Mouse (Mus musculus) thymus, postnatal 10 days (tissue): Measurements from ENCODE around the gene Cacybp.

Source experiments
- DNase-seq, 2 experiments: peaks; one replicate each; pipeline ENCODE4 v3.0.0; 2021; ENCODE audit warnings: low spot score in 2 of 2

Cacybp gene

GRCm38 (mm10) chr1:160212703-160213669, at the start of gene Cacybp:
Gene Cacybp (minus strand): TSS chr1:160212875.
- peak; percentile 100 for DNase-seq

GRCm38 (mm10) chr1:160262415-160262814, 49.7 kb upstream of the Cacybp start:
- no peak for DNase-seq

GRCm38 (mm10) chr1:160261849-160262248, 49.2 kb upstream of the Cacybp start:
- DNase-seq: no peak

GRCm38 (mm10) chr1:160260605-160261004, 47.9 kb upstream of the Cacybp start:
- no peak for DNase-seq

GRCm38 (mm10) chr1:160259884-160260283, 47.2 kb upstream of the Cacybp start:
- no peak for DNase-seq

GRCm38 (mm10) chr1:160253108-160253507, 40.4 kb upstream of the Cacybp start:
- no peak for DNase-seq

- DNase-seq: no peak
Measured at GRCm38 (mm10) chr1:160251388-160252007, 38.8 kb upstream of the Cacybp start.

- DNase-seq: no peak
Measured at GRCm38 (mm10) chr1:160250782-160251181, 38.1 kb upstream of the Cacybp start.

DNA sequence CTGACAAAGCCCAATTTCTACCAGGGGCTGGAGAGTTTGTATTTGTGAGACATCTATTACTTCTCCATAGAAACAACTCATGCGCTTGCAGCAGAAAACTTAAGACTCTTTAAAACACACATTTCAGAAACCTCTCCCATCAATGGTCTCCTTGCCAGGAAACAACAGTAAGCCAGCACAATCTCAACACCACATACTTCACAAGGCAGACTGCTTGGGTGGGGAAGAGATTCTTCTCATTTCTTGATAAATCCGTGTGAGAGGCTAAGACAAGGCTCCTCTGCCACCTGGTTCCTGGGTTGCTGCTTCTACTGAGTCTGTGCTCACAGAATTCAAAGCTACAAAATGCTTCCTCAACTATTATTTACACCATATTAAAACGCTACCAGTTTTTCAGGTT, 37.1 kb upstream of the Cacybp start:
- DNase-seq: no peak

- DNase-seq: peak; percentile 44 to 54
Measured at GRCm38 (mm10) chr1:160247473-160247872, 34.8 kb upstream of the Cacybp start.

DNA sequence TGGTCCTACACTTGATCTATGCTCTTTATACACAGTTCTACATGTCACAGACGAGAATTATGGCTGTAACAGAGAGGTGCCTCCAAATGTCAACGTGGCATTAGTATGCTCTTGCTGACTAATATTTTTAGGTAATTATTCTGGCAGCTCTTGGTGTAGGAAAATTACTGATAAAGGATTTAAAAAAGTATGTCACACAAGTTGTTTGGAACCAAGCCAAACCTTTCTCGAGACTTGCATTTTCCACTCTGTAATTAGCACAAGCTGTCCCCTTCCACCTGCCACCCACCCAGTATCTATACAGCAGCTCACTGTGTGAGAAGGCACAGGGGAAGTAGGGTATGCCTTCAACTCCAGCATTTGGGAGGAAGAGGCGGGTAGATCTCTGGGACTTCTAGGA, 34.2 kb upstream of the Cacybp start:
- DNase-seq: no peak

DNA sequence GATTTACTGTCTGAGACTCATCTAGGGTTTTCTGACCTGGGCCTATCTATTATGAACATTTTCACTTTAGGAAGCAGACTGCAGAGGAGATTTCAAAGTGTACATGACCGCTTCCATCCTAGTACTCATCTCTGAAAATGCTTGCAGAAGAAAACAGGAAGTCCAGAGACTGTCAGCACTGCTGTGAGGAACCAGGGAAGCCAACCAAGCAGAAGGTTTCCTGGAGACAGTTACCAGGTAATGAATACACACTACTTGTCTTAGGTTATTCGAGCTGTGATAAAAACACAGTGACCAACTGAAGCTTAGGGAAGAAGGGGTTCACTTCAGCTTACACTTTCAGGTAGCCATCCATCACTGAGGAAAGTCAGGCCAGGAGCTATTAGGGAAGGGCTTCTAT, 33.3 kb upstream of the Cacybp start:
- no peak for DNase-seq

- DNase-seq: no peak
Measured at GRCm38 (mm10) chr1:160244689-160245088, 32.0 kb upstream of the Cacybp start.

GRCm38 (mm10) chr1:160240091-160240490, 27.4 kb upstream of the Cacybp start:
- DNase-seq: no peak

DNA sequence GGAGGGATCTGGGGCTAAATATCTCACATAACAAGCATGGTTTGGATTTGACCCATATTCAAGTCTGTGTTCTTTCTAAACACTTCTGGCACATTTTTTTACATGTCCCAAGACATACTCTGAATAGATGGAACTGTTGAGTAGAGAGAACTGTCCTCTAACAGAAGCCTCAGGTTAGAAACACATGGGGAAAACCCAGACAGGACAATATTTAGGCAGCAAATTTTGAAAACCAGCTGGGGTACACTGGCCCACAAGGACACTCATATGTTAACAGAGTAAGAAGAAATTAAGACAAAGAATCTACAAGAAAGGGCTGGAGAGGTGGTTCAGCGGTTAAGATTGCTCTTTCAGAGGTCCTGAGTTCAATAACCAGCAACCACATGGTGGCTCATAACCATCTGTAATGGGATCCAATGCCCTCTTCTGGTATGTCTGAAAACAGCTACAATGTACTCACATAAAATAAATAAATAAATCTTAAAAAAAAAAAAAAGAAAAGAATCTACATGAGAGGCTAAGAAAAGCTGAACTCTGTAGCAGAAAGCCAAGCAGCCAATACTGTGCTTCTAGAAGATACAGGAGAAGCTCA, 26.3 kb upstream of the Cacybp start:
- DNase-seq: no peak

GRCm38 (mm10) chr1:160237981-160238380, 25.3 kb upstream of the Cacybp start:
- DNase-seq: no peak

DNA sequence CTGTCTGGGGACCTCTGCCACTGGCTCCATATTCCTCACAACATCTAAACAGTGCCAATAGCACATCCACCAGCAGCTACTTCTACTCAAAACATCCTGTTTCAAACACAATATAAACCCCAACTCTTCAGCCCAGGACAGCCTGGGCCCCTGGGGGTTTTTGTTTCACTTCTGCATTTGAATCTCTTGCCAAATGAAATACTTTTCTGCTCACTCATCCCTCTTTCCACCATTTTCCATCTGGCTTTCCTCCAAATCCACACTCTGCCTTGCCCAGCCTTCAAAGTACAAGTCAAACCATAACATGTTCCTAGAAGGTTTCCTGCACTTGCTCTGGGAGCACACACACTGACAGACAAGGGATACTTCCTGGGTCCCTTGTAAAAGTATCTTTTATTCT, 21.2 kb upstream of the Cacybp start:
- DNase-seq: no peak

GRCm38 (mm10) chr1:160232113-160232512, 19.4 kb upstream of the Cacybp start:
- no peak for DNase-seq

DNA sequence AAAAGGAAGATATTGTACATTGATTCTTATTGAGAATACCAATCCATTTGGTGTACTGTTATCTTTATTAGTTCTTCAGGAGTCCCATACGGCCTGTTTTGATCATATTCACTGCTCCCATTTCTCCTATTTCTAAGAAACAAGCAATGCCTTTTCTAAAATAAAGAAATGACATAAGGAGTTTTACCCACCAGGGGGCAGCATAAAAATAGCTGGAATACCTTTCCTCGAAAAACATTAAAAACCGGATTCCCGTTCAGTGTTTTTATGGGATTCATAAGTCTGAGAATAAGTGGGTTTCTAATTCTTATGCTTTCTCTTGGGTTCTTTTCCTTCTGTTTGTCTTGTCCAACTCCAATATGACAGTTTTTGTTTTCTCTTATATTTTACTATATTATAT, 18.3 kb upstream of the Cacybp start:
- DNase-seq: peak in 1 of 2 experiments; percentile 41

GRCm38 (mm10) chr1:160227850-160228249, 15.2 kb upstream of the Cacybp start:
- no peak for DNase-seq

DNA sequence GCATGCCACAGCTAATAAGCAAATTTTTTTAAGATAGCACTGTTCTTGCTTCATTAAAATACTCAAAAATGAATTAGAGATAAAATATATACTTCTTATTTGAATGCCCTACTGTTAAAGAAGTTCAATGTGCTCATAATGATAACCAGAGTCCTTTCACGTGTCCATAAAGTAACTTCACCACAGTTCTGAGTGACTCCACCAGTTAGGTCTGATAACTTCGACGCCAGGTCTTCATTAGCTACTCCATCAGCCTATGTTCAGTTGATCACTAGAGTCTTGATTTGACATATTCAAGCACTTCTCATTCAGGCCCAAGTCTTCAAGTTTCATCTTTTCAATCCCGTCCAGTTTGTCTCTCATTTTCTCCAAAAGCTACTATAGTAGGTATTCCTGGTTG, 14.5 kb upstream of the Cacybp start:
- no peak for DNase-seq

DNA sequence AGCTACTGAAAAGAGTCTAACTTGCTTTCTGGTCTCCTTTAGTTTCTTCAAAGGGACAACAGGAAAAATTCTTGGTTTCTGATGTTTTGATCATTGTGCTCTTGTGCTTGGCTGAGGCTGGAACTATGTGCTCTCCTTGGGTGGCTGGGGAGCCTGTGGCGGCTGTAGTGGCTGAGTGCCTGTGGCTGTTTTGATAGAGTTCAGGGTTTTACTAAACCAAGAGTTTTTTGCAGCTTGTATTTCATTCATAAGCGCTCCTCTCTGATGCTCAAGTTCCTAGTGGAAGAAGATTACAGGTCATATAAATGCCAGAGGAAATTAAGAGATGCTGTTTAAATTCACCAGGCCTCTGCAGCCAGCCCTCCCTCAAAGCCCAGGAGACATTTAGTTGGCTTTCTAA, 11.4 kb upstream of the Cacybp start:
- DNase-seq: no peak

DNA sequence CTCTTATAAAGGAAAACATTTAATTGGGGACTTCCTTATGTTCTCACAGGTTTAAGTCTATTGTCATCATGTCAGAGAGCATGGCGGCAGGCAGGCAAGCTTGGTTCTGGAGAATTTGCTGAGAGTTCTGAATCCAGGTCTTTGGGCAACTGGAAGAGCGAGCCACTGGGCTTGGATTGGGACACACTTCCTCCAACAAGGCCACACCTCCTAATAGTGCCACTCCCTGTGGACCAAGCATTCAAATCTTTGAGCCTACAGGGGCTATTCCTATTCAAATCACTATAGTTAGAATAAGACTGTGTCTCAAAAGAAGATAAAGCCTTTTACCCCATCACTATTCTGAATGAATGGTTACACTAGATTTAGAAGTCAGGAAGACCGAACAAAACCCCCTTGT, 5.2 kb upstream of the Cacybp start:
- no peak for DNase-seq
